Mouse (Mus musculus): ENCODE measurements around the gene 1700003E16Rik.

The 1700003E16Rik gene

GRCm38 (mm10) chr6:83156259-83156684 lies at the start of gene 1700003E16Rik, which contains the start of gene Wdr54:
Gene 1700003E16Rik (plus strand): TSS chr6:83156404.
Gene Wdr54 (minus strand): TSS chr6:83156397.
- no peak for DNase-seq (ENCODE audit: low spot score)

- no peak for DNase-seq (ENCODE audit: low spot score)
These were observed 48.4 kb upstream of the 1700003E16Rik start for GRCm38 (mm10) chr6:83107566-83108400.

- DNase-seq (ENCODE audit: low spot score): peak; percentile 78
These were observed 47.2 kb upstream of the 1700003E16Rik start, which contains the start of gene Mrpl53 for GRCm38 (mm10) chr6:83108762-83109668. Gene Mrpl53 (plus strand): TSS chr6:83109040.

GRCm38 (mm10) chr6:83111510-83112136 lies 44.6 kb upstream of the 1700003E16Rik start:
- no peak for DNase-seq (ENCODE audit: low spot score)

- DNase-seq (ENCODE audit: low spot score): peak; percentile 83
These were observed 41.1 kb upstream of the 1700003E16Rik start, which contains the start of gene Mogs for GRCm38 (mm10) chr6:83115011-83115671. Gene Mogs (plus strand): TSS chr6:83115496.

GRCm38 (mm10) chr6:83115682-83116372 lies 40.4 kb upstream of the 1700003E16Rik start:
- DNase-seq (ENCODE audit: low spot score): no peak

GRCm38 (mm10) chr6:83116373-83117164 lies 39.6 kb upstream of the 1700003E16Rik start:
- no peak for DNase-seq (ENCODE audit: low spot score)

- DNase-seq (ENCODE audit: low spot score): no peak
These were observed 39.1 kb upstream of the 1700003E16Rik start for GRCm38 (mm10) chr6:83117165-83117438.

GRCm38 (mm10) chr6:83117616-83118015 lies 38.6 kb upstream of the 1700003E16Rik start:
- DNase-seq (ENCODE audit: low spot score): no peak

GRCm38 (mm10) chr6:83118369-83118768 lies 37.8 kb upstream of the 1700003E16Rik start:
- DNase-seq (ENCODE audit: low spot score): no peak

- DNase-seq (ENCODE audit: low spot score): no peak
These were observed 37.1 kb upstream of the 1700003E16Rik start for GRCm38 (mm10) chr6:83118825-83119733.

- no peak for DNase-seq (ENCODE audit: low spot score)
These were observed 36.5 kb upstream of the 1700003E16Rik start for GRCm38 (mm10) chr6:83119734-83120051.

- DNase-seq (ENCODE audit: low spot score): peak; percentile 81
These were observed 35.0 kb upstream of the 1700003E16Rik start, which contains the start of gene Wbp1 for GRCm38 (mm10) chr6:83120930-83121862. Gene Wbp1 (minus strand): TSS chr6:83121559.

GRCm38 (mm10) chr6:83121863-83122710 lies 34.1 kb upstream of the 1700003E16Rik start:
- no peak for DNase-seq (ENCODE audit: low spot score)

GRCm38 (mm10) chr6:83122961-83123360 lies 33.2 kb upstream of the 1700003E16Rik start:
- no peak for DNase-seq (ENCODE audit: low spot score)

- peak; percentile 79 for DNase-seq (ENCODE audit: low spot score)
These were observed 31.3 kb upstream of the 1700003E16Rik start for GRCm38 (mm10) chr6:83124851-83125312.

GRCm38 (mm10) chr6:83125331-83125730 lies 30.9 kb upstream of the 1700003E16Rik start, which contains the start of gene Ino80b:
Gene Ino80b (minus strand): TSS chr6:83125431.
- no peak for DNase-seq (ENCODE audit: low spot score)

Data from ovary, postnatal 10 days (tissue).